Mouse (Mus musculus) forebrain, embryonic 16.5 days (tissue): ENCODE measurements around the gene Il22ra1. TPM values are rescaled to one million over a fixed set of nuclear protein-coding genes. Genes with fewer than 3 reads are reported as not detected.
A peak's percentile ranks its signal among the peaks of the same experiment; 100 is the strongest.

Experiments
- ATAC-seq: fragments of 200-750 bp; cut with Nextera tagmentation; 2 replicates; pipeline ENCODE4 v1.8.0; 2017; ENCODE audit warnings: mild to moderate bottlenecking, moderate library complexity
- H3K27ac ChIP-seq: fragments of 300-500 bp; sonication (generic); 2 replicates; pipeline ENCODE4 v1.5.1; 2014; ENCODE audit warnings: low read length, control low read depth
- H3K27me3 ChIP-seq: fragments of 300-500 bp; sonication (generic); replicated peaks from 2 replicates; pipeline ENCODE4 v1.6.1; 2014; ENCODE audit warnings: low read length; ENCODE audit not compliant: control insufficient read depth, insufficient read depth
- H3K36me3 ChIP-seq: fragments of 300-500 bp; sonication (generic); 2 replicates; pipeline ENCODE4 v1.6.1; 2014; ENCODE audit not compliant: control insufficient read depth, insufficient read depth
- H3K4me1 ChIP-seq: fragments of 300-500 bp; sonication (generic); replicated peaks from 2 replicates; pipeline ENCODE4 v1.6.1; 2014; ENCODE audit warnings: low read length; ENCODE audit not compliant: control insufficient read depth, insufficient read depth
- H3K4me2 ChIP-seq: fragments of 300-500 bp; sonication (generic); 2 replicates; pipeline ENCODE4 v1.6.1; 2014; ENCODE audit warnings: mild to moderate bottlenecking, low read length, control low read depth
- H3K4me3 ChIP-seq: fragments of 300-500 bp; sonication (generic); replicated peaks from 2 replicates; pipeline ENCODE4 v1.5.1; 2014; ENCODE audit warnings: mild to moderate bottlenecking, low read length, control low read depth
- H3K9ac ChIP-seq: fragments of 300-500 bp; sonication (generic); replicated peaks from 2 replicates; pipeline ENCODE4 v1.6.1; 2014; ENCODE audit warnings: low read depth, low read length, control low read depth
- H3K9me3 ChIP-seq: fragments of 300-500 bp; sonication (generic); 2 replicates; pipeline ENCODE4 v1.6.1; 2016; ENCODE audit warnings: low read length; ENCODE audit not compliant: control insufficient read depth
- WGBS: fragments of 180-500 bp; shearing (Covaris S2); extraction: QIAGEN DNeasy Blood & Tissue Kit; methylation state at CpG from one replicate; pipeline ENCODE4 v1.1.7; 2014; 5-methylcytosine and 5-hydroxymethylcytosine counted together
- polyA plus RNA-seq: library from polyadenylated mRNA; unstranded; fragments of >200 nt; fragmentation: Nextera tagmentation; extraction: Ambion mirVana; gene quantifications from 2 replicates; pipeline ENCODE4 v1.2.1, GENCODE M21; 2015

The Il22ra1 gene
- polyA plus RNA-seq, result not detected in 2 replicates

DNA sequence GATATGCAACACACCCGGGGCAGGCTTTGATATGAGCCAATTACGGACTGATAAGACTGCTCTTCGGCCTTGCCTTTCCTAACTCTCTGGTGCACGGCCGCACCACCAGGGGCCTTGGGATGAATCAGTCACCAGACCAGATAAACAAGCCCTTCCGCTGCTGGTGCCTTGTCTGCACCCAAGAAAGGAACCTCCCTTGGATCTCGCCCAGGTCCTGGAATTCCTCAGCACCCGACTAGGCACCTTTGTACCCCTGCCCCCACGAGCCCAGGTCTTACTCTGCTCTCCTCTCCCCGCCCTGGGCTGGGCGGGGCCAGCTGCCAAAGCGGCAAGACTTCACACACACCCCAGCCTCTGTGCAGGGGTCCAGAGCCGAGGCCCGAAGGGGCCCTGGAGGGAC, at the start of gene Il22ra1:
TSS of gene Il22ra1 (plus strand) at position 356 of the 400 bp plus-strand sequence.
- ATAC-seq, result no peak
- Histone ChIP-seq H3K9me3 (no peaks in the 10 kb centered on the region), H3K27me3 (no peaks in the 10 kb centered on the region), H3K4me1 (no peaks in the 10 kb centered on the region), H3K4me3 (no peak within 1 kb of the TSS), H3K4me2 (no peak within 1 kb of the TSS), H3K9ac (no peak within 1 kb of the TSS), H3K27ac (no peak within 1 kb of the TSS), H3K36me3 (no peaks in the 10 kb centered on the region)
- 54% methylated on average over 14 of the region's 14 CpGs for WGBS

DNA sequence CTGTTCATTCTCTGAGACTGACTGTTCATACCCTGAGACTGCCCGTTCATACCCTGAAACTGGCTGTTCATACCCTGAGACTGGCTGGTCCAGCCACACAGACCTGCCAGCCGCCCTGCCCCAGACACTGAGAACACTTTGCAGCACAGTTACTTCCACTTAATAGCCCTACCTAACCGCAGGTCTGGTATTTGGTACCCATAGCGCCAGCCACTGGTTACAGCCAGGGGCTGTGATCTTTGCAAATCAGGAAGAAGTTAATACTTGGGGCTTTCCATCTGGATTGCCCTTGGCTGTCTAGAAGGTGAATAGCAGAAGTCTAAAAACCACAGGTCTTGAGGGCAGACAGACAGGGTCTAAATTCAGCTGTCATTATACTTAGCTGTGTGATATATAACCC, 48.7 kb upstream of the Il22ra1 start:
- Histone ChIP-seq H3K9ac (no peak overlapping the region), H3K4me3 (no peak overlapping the region), H3K4me1 (no peaks in the 10 kb centered on the region), H3K36me3 (no peaks in the 10 kb centered on the region), H3K27ac (no peak overlapping the region), H3K4me2 (no peak overlapping the region), H3K9me3 (no peaks in the 10 kb centered on the region), H3K27me3 (0 out of 2 replicates have a peak, but pooled peaks cover 5% of the 10 kb centered on the region)
- no peak for ATAC-seq
- 81% methylated on average over 4 of the region's 4 CpGs for WGBS

DNA sequence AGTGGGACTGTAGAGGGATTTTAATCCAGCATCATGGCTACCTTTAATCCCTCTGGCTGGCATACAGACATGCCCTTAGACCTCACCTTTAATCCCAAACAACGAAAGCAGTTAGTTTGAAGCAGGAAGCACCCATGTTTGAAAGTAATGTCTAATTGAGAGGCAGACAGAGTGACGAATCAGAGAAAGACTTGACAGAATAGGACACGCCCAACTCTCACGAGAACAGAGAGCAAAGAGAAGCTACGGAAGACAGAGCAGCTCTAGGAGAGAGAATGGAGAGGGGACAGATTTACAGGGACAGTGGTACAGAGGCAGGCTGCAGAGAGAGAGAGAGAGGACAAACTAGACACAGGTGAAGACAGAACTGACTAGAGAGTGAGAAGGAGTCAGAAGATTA, 46.2 kb upstream of the Il22ra1 start:
- 71% methylated on average over 5 of the region's 5 CpGs for WGBS
- Histone ChIP-seq H3K36me3 (no peaks in the 10 kb centered on the region), H3K27me3 (peaks cover 19% of the 10 kb centered on the region), H3K4me2 (no peak overlapping the region), H3K4me1 (peaks cover 10% of the 10 kb centered on the region), H3K4me3 (no peak overlapping the region), H3K27ac (no peak overlapping the region), H3K9me3 (no peaks in the 10 kb centered on the region), H3K9ac (no peak overlapping the region)
- no peak for ATAC-seq

DNA sequence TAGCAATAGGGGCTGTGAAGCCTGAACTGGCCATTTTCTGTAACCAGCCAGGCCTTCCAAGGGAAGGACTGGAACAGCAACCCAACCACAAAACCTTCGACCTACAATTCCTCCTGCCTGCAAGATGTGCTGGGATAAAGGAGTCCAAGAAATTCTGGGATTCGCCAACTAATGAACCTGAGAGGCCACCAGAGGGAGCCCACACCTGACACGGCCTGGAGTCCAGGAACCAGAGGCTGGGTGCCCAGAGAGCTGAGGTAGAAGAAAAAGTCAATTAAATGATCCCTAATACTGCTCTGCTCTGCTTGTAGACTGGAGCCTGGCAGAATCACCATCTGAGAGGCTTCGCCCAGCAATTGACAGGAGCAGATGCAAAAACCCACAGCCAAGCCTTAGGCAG, 44.4 kb upstream of the Il22ra1 start:
- H3K9me3 ChIP-seq, result no peaks in the 10 kb centered on the region
- H3K27ac ChIP-seq, result no peak overlapping the region
- H3K36me3 ChIP-seq, result no peaks in the 10 kb centered on the region
- no peak overlapping the region for H3K4me3 ChIP-seq
- peaks cover 28% of the 10 kb centered on the region for H3K27me3 ChIP-seq
- WGBS, result 23% methylated on average over 4 of the region's 4 CpGs
- peaks cover 10% of the 10 kb centered on the region for H3K4me1 ChIP-seq
- H3K4me2 ChIP-seq, result no peak overlapping the region
- H3K9ac ChIP-seq, result no peak overlapping the region
- ATAC-seq, result no peak

DNA sequence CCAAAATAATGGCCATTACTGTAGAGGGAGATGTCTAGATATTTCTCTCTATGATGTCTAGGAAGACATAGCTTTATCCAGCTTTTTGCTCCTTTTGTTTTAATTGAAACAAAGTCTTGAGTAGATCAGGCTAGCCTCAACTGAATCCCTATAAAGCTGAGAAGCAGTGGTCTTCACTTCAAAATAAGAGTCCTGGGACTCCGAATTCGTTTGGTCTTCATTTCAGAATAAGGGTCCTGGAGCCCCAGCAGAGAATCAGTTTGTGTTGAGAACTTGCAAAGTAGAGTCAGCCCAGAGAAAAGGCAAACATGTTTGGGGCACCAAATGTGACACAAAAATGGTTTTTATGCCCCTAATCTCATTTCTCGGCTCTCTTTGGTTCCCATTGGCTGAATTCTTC, 43.2 kb upstream of the Il22ra1 start:
- Histone ChIP-seq H3K4me3 (no peak overlapping the region), H3K9me3 (no peaks in the 10 kb centered on the region), H3K36me3 (no peaks in the 10 kb centered on the region), H3K4me1 (peaks cover 10% of the 10 kb centered on the region), H3K27me3 (peaks cover 29% of the 10 kb centered on the region), H3K27ac (no peak overlapping the region), H3K9ac (no peak overlapping the region), H3K4me2 (no peak overlapping the region)
- ATAC-seq, result no peak
- WGBS, result 28% methylated on average over 3 of the region's 3 CpGs

DNA sequence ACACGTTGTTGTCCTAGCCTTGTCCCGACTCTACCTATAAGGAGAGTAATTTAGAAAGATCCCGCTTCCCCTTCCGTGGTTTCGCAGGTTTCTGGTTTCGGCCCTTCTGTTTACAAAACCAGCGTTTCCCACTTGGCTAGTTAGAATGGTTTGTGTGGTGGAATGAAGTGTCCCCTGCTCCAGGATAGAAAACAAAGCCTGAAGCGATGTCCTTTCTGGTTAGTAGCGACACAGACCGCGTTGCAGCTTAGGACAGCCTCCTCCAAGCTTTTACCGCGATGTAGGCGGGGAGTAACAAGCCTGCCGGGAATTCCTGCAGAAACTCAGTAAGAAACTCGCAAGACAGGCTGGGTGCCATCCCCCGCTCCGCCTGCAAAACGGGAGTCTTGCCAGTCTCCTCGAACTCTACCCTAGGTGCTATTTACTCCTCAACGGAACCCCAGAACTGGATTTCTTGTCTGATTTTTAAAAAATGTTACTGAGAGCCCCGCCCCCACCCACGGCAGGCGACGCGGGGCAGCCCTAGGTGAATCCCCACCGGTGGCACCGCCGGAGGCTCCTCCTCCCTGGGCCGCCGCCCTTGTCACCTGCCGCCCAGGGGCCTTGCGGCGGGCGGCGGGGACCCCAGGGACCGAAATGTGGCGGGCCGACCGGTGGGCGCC, 41.9 kb upstream of the Il22ra1 start, which contains the start of gene Ifnlr1:
TSS of gene Ifnlr1 (plus strand) at position 382 of the 662 bp plus-strand sequence.
- Histone ChIP-seq H3K9me3 (no peaks in the 10 kb centered on the region), H3K4me1 (peaks cover 10% of the 10 kb centered on the region), H3K27me3 (peaks cover 29% of the 10 kb centered on the region), H3K27ac (no peak within 1 kb of the TSS), H3K4me3 (peak within 1 kb of the TSS; percentile 51), H3K9ac (peak within 1 kb of the TSS; percentile 50), H3K4me2 (peak within 1 kb of the TSS; percentile 98), H3K36me3 (no peaks in the 10 kb centered on the region)
- no peak for ATAC-seq
- WGBS, result under 1% methylated on average over 41 of the region's 41 CpGs

DNA sequence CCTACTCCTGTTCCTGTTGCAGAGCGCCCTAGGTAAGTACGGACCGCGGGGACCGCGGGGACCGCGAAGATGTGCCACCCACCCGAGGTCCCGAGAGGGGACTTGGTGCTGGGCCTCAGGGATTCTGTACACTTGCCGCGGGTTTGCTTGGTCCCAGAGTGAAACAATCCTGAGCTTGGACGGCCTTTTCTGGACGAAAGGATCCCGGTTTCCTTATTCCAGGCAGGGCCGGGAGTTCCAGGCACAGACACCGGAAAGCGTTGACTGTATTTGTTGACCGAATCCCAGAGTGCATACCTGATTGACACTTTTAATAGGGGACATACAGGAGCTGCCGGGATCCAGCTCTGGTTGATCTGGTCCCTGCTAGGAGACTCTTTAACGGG, 41.4 kb upstream of the Il22ra1 start:
- H3K27me3 ChIP-seq, result peaks cover 29% of the 10 kb centered on the region
- no peak overlapping the region for H3K27ac ChIP-seq
- under 1% methylated on average over 21 of the region's 21 CpGs for WGBS
- peaks cover 10% of the 10 kb centered on the region for H3K4me1 ChIP-seq
- no peak for ATAC-seq
- H3K4me3 ChIP-seq, result peak overlapping the region; percentile 51
- no peaks in the 10 kb centered on the region for H3K36me3 ChIP-seq
- H3K9me3 ChIP-seq, result no peaks in the 10 kb centered on the region
- H3K4me2 ChIP-seq, result peak overlapping the region; percentile 98
- H3K9ac ChIP-seq, result peak overlapping the region; percentile 50

DNA sequence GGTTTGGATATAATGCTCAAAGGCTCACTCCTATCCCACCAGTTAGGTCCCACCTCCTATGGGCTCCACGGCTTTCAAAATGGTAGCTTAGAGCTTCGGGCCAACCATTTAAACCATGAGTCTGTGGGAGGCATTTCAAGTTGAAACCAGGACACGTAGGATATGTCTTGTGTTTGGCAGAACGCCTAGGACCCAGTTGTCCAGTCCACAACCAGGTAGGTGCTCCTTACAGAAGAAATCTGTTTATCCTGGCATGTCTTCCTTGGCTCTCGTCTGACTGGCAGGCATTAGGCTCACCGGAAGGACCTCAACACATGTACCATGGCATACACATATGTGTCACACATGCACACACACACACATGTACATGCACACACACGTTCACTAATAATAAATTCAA, 38.2 kb upstream of the Il22ra1 start:
- H3K4me3 ChIP-seq, result no peak overlapping the region
- 89% methylated on average over 7 of the region's 7 CpGs for WGBS
- H3K9me3 ChIP-seq, result no peaks in the 10 kb centered on the region
- no peak overlapping the region for H3K4me2 ChIP-seq
- H3K9ac ChIP-seq, result no peak overlapping the region
- no peak overlapping the region for H3K27ac ChIP-seq
- ATAC-seq, result no peak
- H3K4me1 ChIP-seq, result peaks cover 10% of the 10 kb centered on the region
- H3K27me3 ChIP-seq, result peaks cover 25% of the 10 kb centered on the region
- no peaks in the 10 kb centered on the region for H3K36me3 ChIP-seq

DNA sequence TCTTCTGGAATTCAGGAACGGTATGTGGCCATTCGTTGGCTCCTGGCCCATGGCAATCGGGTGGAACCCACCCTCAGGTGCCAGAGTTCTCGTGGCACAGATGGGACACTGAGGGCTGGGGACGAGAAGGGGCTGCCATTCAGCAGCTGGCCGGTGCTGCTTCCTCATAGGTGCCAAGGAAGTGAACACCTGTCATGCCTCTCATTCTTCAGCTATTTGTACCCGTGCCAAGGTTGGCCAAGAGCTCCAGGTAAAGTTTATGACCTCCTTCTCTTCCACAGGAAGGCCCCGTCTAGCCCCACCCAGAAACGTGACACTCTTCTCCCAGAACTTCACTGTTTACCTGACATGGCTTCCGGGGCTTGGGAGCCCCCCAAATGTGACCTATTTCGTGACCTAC, 37.7 kb upstream of the Il22ra1 start:
- peaks cover 21% of the 10 kb centered on the region for H3K27me3 ChIP-seq
- H3K4me1 ChIP-seq, result peaks cover 10% of the 10 kb centered on the region
- no peak for ATAC-seq
- no peak overlapping the region for H3K4me3 ChIP-seq
- no peaks in the 10 kb centered on the region for H3K9me3 ChIP-seq
- no peak overlapping the region for H3K9ac ChIP-seq
- no peak overlapping the region for H3K4me2 ChIP-seq
- H3K36me3 ChIP-seq, result no peaks in the 10 kb centered on the region
- H3K27ac ChIP-seq, result no peak overlapping the region
- WGBS, result 78% methylated on average over 11 of the region's 11 CpGs

DNA sequence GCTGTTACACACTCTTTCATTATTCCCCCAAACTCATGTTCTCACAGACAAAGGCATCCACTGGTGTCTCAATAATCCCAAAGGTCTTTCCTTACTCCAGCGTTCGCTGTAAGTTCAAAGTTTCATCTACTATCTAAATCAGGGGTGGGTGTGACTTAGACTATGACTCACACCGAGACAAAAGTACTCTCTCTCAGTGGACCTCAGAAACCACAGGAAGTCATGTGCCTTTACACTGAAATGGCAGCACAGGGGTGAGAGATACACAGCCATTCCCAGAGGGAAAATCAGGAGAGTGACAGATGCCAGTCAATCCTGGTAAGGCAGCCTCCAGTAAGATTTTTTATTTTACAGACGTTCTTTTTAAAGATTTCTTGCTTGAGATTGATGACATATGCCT, 35.1 kb upstream of the Il22ra1 start:
- no peak overlapping the region for H3K4me3 ChIP-seq
- H3K9me3 ChIP-seq, result no peaks in the 10 kb centered on the region
- H3K4me1 ChIP-seq, result no peaks in the 10 kb centered on the region
- no peak overlapping the region for H3K27ac ChIP-seq
- H3K36me3 ChIP-seq, result no peaks in the 10 kb centered on the region
- no peak overlapping the region for H3K4me2 ChIP-seq
- H3K27me3 ChIP-seq, result 0 out of 2 replicates have a peak, but pooled peaks cover 3% of the 10 kb centered on the region
- WGBS, result 83% methylated on average over 4 of the region's 4 CpGs
- no peak overlapping the region for H3K9ac ChIP-seq
- ATAC-seq, result no peak
